Mouse (Mus musculus) stomach, embryonic 14.5 days (tissue): ENCODE measurements around the gene Tmem189. TPM values are rescaled to one million over a fixed set of nuclear protein-coding genes. Genes with fewer than 3 reads are reported as not detected.

Experiments
- ATAC-seq: fragments of 200-750 bp; cut with Nextera tagmentation; 2 replicates; pipeline ENCODE4 v1.8.0; 2017; ENCODE audit warnings: low read depth, moderate TSS enrichment; ENCODE audit not compliant: insufficient number of reproducible peaks, insufficient read depth, low FRiP score
- H3K27ac ChIP-seq: fragments of 300-500 bp; sonication (generic); 2 replicates; pipeline ENCODE4 v1.5.1; 2014; ENCODE audit warnings: mild to moderate bottlenecking, low read length, moderate library complexity, mixed read lengths
- H3K27me3 ChIP-seq: fragments of 300-500 bp; sonication (generic); 2 replicates; pipeline ENCODE4 v1.6.1; 2014; ENCODE audit warnings: low read length, control low read depth, mixed read lengths; ENCODE audit not compliant: control insufficient read depth, insufficient read depth
- H3K36me3 ChIP-seq: fragments of 300-500 bp; sonication (generic); 2 replicates; pipeline ENCODE4 v1.6.1; 2014; ENCODE audit warnings: mild to moderate bottlenecking, control low read depth, low read length, moderate library complexity, mixed read lengths; ENCODE audit not compliant: control insufficient read depth, insufficient read depth
- H3K4me1 ChIP-seq: fragments of 300-500 bp; sonication (generic); 2 replicates; pipeline ENCODE4 v1.6.1; 2014; ENCODE audit warnings: low read length, control low read depth, mixed read lengths; ENCODE audit not compliant: control insufficient read depth, insufficient read depth
- H3K4me2 ChIP-seq: fragments of 300-500 bp; sonication (generic); replicated peaks from 2 replicates; pipeline ENCODE4 v1.6.1; 2014; ENCODE audit warnings: low read depth, low read length, control low read depth
- H3K4me3 ChIP-seq: fragments of 300-500 bp; sonication (generic); 2 replicates; pipeline ENCODE4 v1.5.1; 2014; ENCODE audit warnings: low read depth, low read length, control low read depth
- H3K9ac ChIP-seq: fragments of 300-500 bp; sonication (generic); replicated peaks from 2 replicates; pipeline ENCODE4 v1.6.1; 2014; ENCODE audit warnings: low read depth, mild to moderate bottlenecking, control low read depth, low read length, moderate library complexity, mixed read lengths
- H3K9me3 ChIP-seq: fragments of 300-500 bp; sonication (generic); 2 replicates; pipeline ENCODE4 v1.6.1; 2016; ENCODE audit warnings: low read depth, low read length, control low read depth; ENCODE audit not compliant: control insufficient read depth
- WGBS: fragments of 180-500 bp; shearing (Covaris S2); extraction: QIAGEN DNeasy Blood & Tissue Kit; methylation state at CpG from one replicate; pipeline ENCODE4 v1.1.7; 2014; 5-methylcytosine and 5-hydroxymethylcytosine counted together
- polyA plus RNA-seq: library from polyadenylated mRNA; unstranded; fragments of >200 nt; fragmentation: Nextera tagmentation; extraction: Ambion mirVana; gene quantifications from 2 replicates; pipeline ENCODE4 v1.2.1, GENCODE M21; 2014

Tmem189 gene
- polyA plus RNA-seq, 1 experiment from 2014 or later = 38.9 TPM

DNA sequence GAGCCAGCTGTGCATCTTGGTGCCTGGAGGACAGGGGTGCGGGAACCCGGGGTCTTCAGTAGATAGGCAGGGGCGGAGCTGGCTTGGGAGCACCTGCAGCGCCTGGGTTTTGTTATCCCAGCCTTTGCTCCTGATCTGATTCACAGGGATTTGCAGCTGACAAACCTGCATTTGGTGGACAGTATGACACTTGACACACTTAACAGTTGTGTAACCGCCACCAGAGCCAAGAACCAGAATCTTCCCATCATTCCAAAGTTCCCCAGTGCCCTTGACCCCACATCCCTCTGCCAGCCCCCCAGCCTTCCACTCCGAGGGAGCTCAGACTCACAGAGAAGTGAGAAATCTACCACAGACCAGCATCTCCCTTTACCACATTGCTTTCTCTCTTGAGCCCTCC lies 32.9 kb upstream of the Tmem189 start:
- H3K4me3 ChIP-seq = no peak overlapping the region
- WGBS = 71% methylated on average over 6 of the region's 6 CpGs
- no peak overlapping the region for H3K9ac ChIP-seq
- no peaks in the 10 kb centered on the region for H3K36me3 ChIP-seq
- no peak for ATAC-seq
- H3K4me1 ChIP-seq = peaks cover 7% of the 10 kb centered on the region; the same call in 1 of the 2 replicates
- H3K27me3 ChIP-seq = no peaks in the 10 kb centered on the region
- H3K4me2 ChIP-seq = no peak overlapping the region
- H3K9me3 ChIP-seq = no peaks in the 10 kb centered on the region
- H3K27ac ChIP-seq = no peak overlapping the region

DNA sequence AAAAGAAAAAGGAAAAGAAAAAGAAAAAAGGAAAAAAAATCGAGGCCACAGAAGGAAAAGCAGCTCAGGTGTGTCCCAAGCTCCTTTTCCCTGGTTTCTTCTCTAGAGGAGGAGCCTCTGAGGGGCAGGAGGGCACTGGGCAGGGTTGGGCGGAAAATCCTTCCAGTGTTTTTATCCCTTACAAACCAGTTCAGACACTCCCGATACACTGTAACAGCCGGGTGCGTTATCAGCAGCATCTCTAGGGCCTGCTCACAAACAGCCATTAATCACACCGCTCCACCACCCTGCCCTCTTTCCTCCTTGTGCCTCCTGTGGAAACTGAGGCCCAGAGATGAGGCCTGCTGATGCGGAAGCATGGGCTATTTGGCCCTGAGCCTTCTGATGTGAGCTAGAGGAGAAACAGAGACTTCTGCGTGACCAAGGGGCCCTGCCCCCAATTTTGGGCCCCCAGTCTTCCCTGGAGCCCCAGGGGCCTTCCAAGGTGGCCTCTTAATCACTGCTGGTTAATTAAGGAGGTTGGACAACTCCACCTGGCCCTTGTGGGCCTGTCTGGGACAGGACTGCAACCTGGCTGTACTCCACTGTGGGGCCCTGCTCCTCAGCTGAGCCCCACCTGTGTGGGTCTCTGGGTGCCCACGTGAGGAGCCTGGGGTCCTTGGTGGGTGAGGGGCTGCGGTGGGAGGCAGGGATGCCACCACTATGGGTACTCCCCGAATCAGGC lies 31.7 kb upstream of the Tmem189 start:
- 65% methylated on average over 11 of the region's 11 CpGs for WGBS
- Histone ChIP-seq H3K4me2 (no peak overlapping the region), H3K4me3 (no peak overlapping the region), H3K9me3 (no peaks in the 10 kb centered on the region), H3K27me3 (no peaks in the 10 kb centered on the region), H3K27ac (no peak overlapping the region), H3K36me3 (no peaks in the 10 kb centered on the region), H3K4me1 (peaks cover 3% of the 10 kb centered on the region; the same call in 1 of the 2 replicates), H3K9ac (no peak overlapping the region)
- ATAC-seq = no peak

DNA sequence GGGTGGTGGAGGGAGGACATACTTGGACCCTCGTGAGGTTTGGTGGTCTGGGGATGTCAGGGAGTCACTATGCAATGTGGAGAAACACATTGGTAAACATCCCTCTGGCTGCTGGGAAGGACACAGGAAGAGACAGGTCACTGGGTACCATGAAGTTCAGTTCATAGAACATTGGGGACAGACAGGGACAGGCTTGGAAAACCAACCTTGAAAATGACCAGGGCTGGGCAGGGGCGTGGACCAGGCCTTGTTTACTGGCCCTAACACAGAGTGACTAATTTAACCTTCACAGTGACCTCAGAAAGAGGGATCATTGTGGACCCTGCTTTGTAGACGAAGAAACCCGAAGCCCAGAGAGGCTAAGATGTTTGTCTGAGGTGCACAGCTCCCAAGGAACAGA lies 29.9 kb upstream of the Tmem189 start:
- no peaks in the 10 kb centered on the region for H3K36me3 ChIP-seq
- 82% methylated on average over 4 of the region's 4 CpGs for WGBS
- no peaks in the 10 kb centered on the region for H3K9me3 ChIP-seq
- ATAC-seq = no peak
- H3K9ac ChIP-seq = no peak overlapping the region
- no peak overlapping the region for H3K4me3 ChIP-seq
- H3K27ac ChIP-seq = no peak overlapping the region
- peaks cover 3% of the 10 kb centered on the region; the same call in 1 of the 2 replicates for H3K4me1 ChIP-seq
- H3K4me2 ChIP-seq = no peak overlapping the region
- H3K27me3 ChIP-seq = no peaks in the 10 kb centered on the region

DNA sequence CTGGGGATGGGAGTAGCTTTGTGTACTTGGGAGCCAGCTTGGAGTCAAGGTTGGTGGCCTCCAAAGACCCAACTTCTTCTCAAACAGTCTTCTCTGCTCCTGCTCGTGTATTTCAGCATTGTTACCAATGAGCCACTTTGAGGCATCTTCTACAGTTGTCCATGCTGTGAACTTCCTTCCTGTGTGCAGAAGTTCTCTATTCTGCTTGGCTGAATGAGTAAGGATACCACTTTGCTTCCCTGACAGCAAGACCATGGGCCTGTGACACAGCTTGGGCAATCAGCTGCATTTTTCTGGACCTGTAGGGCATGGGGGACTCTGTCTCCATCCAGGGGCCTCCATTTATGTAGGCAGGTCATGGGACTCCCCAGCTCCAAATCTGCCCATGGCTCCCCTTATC lies 27.6 kb upstream of the Tmem189 start:
- Histone ChIP-seq H3K9me3 (no peaks in the 10 kb centered on the region), H3K4me2 (no peak overlapping the region), H3K27me3 (no peaks in the 10 kb centered on the region), H3K4me3 (no peak overlapping the region), H3K4me1 (peaks cover 3% of the 10 kb centered on the region; the same call in 1 of the 2 replicates), H3K9ac (no peak overlapping the region), H3K27ac (no peak overlapping the region), H3K36me3 (no peaks in the 10 kb centered on the region)
- WGBS = 71% methylated on average over 1 of the region's 1 CpGs
- no peak for ATAC-seq

DNA sequence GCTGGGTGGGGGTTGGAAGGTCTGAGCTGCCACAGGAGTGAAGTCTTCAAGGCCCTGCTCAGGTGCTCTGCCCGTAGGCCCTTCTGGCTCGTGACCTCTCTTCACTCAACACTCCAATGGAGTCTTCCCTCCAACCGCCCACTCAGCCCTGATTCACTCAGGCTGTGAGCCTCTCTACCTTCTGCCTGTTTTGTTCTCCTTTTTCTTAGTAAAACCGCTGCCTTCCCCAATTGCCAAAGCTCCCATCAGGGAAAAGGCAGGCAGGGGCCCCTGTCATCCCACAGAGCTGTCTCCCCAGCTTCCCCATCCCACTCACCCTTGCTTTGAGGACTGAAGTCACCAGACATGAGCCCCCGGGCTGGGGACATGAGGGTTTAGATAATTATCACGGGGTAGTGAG lies 25.4 kb upstream of the Tmem189 start:
- H3K9me3 ChIP-seq = no peaks in the 10 kb centered on the region
- no peak overlapping the region for H3K4me2 ChIP-seq
- no peak overlapping the region for H3K27ac ChIP-seq
- H3K27me3 ChIP-seq = no peaks in the 10 kb centered on the region
- no peak for ATAC-seq
- no peaks in the 10 kb centered on the region for H3K36me3 ChIP-seq
- no peak overlapping the region for H3K9ac ChIP-seq
- H3K4me3 ChIP-seq = no peak overlapping the region
- H3K4me1 ChIP-seq = no peaks in the 10 kb centered on the region
- WGBS = 60% methylated on average over 6 of the region's 6 CpGs

DNA sequence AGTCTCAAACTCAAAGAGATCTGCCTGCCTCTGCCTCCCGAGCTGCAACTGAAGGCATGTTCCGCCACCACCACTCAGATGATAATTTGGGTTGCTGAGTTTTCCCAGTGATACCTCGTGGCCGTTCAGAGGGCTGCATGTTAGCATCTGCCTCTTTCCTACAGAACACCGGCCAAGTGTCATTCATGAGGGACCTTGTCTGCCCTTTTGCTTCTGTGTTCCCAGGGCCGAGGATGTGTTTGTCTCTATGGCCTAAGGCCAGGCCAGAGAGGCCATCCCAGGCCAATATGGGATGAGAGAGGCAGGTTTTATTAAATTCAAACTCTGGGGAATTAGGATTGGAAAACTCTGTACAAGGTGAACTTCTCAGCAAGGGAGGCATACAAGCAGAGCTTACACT lies 24.7 kb upstream of the Tmem189 start:
- Histone ChIP-seq H3K4me2 (no peak overlapping the region), H3K27me3 (no peaks in the 10 kb centered on the region), H3K4me3 (no peak overlapping the region), H3K36me3 (no peaks in the 10 kb centered on the region), H3K9me3 (no peaks in the 10 kb centered on the region), H3K27ac (no peak overlapping the region), H3K4me1 (no peaks in the 10 kb centered on the region), H3K9ac (no peak overlapping the region)
- 87% methylated on average over 6 of the region's 6 CpGs for WGBS
- no peak for ATAC-seq

DNA sequence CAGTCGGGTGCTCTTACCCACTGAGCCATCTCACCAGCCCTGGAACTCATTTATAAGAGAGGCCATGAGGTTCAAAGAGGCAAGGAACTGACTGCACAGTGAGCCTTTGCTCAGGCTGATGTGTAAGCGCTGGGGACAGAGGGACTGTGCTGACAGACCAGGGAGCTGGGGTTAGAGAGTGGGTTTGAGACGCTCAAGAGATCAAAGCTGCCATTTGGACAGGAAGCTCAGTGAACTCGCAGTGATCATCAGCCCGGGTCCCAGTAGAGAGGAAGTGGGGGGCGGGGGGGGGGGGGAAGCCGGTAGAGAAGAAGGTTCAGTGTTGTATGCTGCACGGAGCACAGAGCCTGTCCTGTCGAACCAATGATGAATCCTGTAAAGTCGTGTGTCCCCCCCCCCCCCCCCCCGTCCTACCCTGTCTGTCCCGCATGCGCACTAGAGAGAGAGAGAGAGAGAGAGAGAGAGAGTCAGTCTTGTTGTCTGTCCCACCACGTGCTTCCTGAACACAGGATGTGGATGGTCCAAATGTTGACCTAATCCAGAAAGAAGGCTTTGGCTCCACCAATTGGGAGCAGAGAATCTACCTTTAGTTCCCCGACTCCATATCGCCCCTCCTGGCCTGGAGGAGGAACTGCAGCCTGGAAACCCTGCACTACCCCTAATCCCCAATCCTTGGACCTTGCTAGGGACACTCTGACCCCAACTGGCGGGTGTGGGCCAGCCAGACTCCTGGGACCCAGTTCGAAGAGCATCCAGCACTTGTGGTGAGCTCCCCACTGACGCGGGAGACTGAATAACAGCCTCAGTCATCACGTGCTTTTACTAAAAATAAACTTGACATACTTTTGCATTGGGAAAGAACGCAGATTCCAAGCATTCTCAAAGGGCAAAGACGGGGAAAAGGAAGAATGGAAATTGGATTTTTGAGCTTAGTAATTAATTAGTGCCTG lies 23.5 kb upstream of the Tmem189 start:
- Histone ChIP-seq H3K4me2 (no peak overlapping the region), H3K27me3 (no peaks in the 10 kb centered on the region), H3K9me3 (no peaks in the 10 kb centered on the region), H3K9ac (no peak overlapping the region), H3K4me3 (no peak overlapping the region), H3K4me1 (no peaks in the 10 kb centered on the region), H3K36me3 (no peaks in the 10 kb centered on the region), H3K27ac (no peak overlapping the region)
- 66% methylated on average over 18 of the region's 23 CpGs for WGBS
- ATAC-seq = no peak

DNA sequence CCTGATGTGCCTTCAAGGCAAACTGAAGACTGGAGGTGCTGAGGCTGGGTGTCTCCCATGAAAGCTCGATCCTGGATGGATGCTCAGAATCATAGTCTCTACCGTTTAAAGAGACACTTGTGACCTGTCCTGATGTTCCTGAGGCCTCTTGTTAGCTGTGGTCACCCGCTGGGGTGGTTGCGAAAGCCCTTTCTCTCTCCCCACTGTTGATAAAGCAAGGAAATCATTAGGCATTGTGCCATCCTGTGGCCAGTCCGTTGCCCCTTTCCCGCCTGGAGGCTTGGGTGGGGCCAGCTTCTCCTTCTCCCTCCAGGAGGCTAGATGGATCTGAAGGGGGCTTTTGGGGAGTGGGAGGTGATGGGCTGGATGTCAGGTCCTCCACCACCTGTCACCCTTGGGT lies 21.0 kb upstream of the Tmem189 start:
- no peaks in the 10 kb centered on the region for H3K27me3 ChIP-seq
- H3K9ac ChIP-seq = no peak overlapping the region
- WGBS = 63% methylated on average over 6 of the region's 6 CpGs
- H3K9me3 ChIP-seq = no peaks in the 10 kb centered on the region
- no peaks in the 10 kb centered on the region for H3K36me3 ChIP-seq
- H3K4me2 ChIP-seq = no peak overlapping the region
- no peak overlapping the region for H3K4me3 ChIP-seq
- H3K27ac ChIP-seq = no peak overlapping the region
- peaks cover 5% of the 10 kb centered on the region; the same call in 1 of the 2 replicates for H3K4me1 ChIP-seq
- ATAC-seq = no peak
